Mouse (Mus musculus): ENCODE results near the gene S100pbp.

DNA sequence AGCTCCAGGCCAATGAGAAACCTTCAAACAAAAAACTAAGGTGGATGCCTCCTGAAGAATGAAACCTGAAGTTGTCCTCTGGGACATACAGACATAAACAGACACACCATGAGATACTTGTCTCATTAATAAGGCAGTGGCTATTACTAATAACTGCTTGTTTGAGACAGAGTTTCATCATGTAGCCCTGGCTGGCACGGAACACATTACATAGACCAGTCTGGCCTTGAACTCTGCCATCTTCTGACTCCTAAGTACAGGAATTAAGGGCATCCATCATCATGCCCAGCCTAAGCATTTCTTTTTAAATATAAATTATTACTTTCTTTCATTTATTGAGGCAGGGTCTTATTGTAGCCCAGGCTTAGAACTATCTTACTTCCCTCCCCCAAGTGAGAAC, 28.5 kb downstream of the S100pbp start:
- no peak for TF ChIP-seq CTCF (IDR thresholded peaks at IDR 0.05; ENCODE audit: borderline replicate concordance, extremely low read depth, insufficient read depth, insufficient read length)
- no peak for TF ChIP-seq POLR2A (IDR thresholded peaks at IDR 0.05; ENCODE audit: borderline replicate concordance, extremely low read depth, insufficient read depth, insufficient read length, poor library complexity, severe bottlenecking)

Data from brain, embryonic 14.5 days (tissue).